Mouse (Mus musculus): ENCODE results near the gene Shpk. TPM values are rescaled to one million over a fixed set of nuclear protein-coding genes. Genes with fewer than 3 reads are reported as not detected.
A peak's percentile ranks its signal among the peaks of the same experiment; 100 is the strongest.

Shpk gene
- polyA plus RNA-seq, 1 experiment from 2014 or later = 1.3 TPM

GRCm38 (mm10) chr11:73177895-73178294, 21.4 kb upstream of the Shpk start:
- no peak for ATAC-seq (ENCODE audit: insufficient read depth)
- DNase-seq = peak; percentile 26
- H3K4me3 ChIP-seq (ENCODE audit: low read depth, low read length) = peak overlapping the region; percentile 96
- H3K4me2 ChIP-seq = peak overlapping the region; percentile 76
- H3K9me3 ChIP-seq (ENCODE audit: low read depth, low read length) = no peaks in the 10 kb centered on the region
- H3K9ac ChIP-seq = peak overlapping the region; percentile 87
- 3% methylated on average over 2 of the region's 2 CpGs for WGBS
- no peak for TF ChIP-seq CTCF (IDR thresholded peaks at IDR 0.05; ENCODE audit: low read depth)
- H3K4me1 ChIP-seq (ENCODE audit: insufficient read depth) = 0 out of 2 replicates have a peak, but pooled peaks cover 3% of the 10 kb centered on the region
- H3K36me3 ChIP-seq (ENCODE audit: insufficient read depth) = peaks cover 34% of the 10 kb centered on the region
- H3K27ac ChIP-seq (ENCODE audit: low read depth) = peak overlapping the region; percentile 97
- H3K27me3 ChIP-seq (ENCODE audit: insufficient read depth, low read length) = no peaks in the 10 kb centered on the region

GRCm38 (mm10) chr11:73185872-73186615, 13.2 kb upstream of the Shpk start:
- no peaks in the 10 kb centered on the region for H3K27me3 ChIP-seq (ENCODE audit: insufficient read depth, low read length)
- no peak overlapping the region for H3K4me2 ChIP-seq
- TF ChIP-seq CTCF (IDR thresholded peaks at IDR 0.05; ENCODE audit: low read depth) = no peak
- ATAC-seq (ENCODE audit: insufficient read depth) = no peak
- no peak overlapping the region for H3K27ac ChIP-seq (ENCODE audit: low read depth)
- no peaks in the 10 kb centered on the region for H3K9me3 ChIP-seq (ENCODE audit: low read depth, low read length)
- no peak for DNase-seq
- WGBS = 86% methylated on average over 10 of the region's 10 CpGs
- no peak overlapping the region for H3K9ac ChIP-seq
- H3K4me1 ChIP-seq (ENCODE audit: insufficient read depth) = no peaks in the 10 kb centered on the region
- H3K4me3 ChIP-seq (ENCODE audit: low read depth, low read length) = no peak overlapping the region
- H3K36me3 ChIP-seq (ENCODE audit: insufficient read depth) = peaks cover 32% of the 10 kb centered on the region

GRCm38 (mm10) chr11:73187231-73187630, 12.0 kb upstream of the Shpk start:
- no peak overlapping the region for H3K27ac ChIP-seq (ENCODE audit: low read depth)
- 86% methylated on average over 6 of the region's 6 CpGs for WGBS
- H3K9me3 ChIP-seq (ENCODE audit: low read depth, low read length) = no peaks in the 10 kb centered on the region
- no peak overlapping the region for H3K4me2 ChIP-seq
- ATAC-seq (ENCODE audit: insufficient read depth) (no peak), DNase-seq (no peak)
- H3K9ac ChIP-seq = no peak overlapping the region
- peaks cover 29% of the 10 kb centered on the region for H3K36me3 ChIP-seq (ENCODE audit: insufficient read depth)
- no peaks in the 10 kb centered on the region for H3K27me3 ChIP-seq (ENCODE audit: insufficient read depth, low read length)
- TF ChIP-seq CTCF (IDR thresholded peaks at IDR 0.05; ENCODE audit: low read depth) = no peak
- no peaks in the 10 kb centered on the region for H3K4me1 ChIP-seq (ENCODE audit: insufficient read depth)
- H3K4me3 ChIP-seq (ENCODE audit: low read depth, low read length) = no peak overlapping the region

GRCm38 (mm10) chr11:73193047-73193446, 6.2 kb upstream of the Shpk start:
- Histone ChIP-seq H3K4me1 (ENCODE audit: insufficient read depth) (no peaks in the 10 kb centered on the region), H3K36me3 (ENCODE audit: insufficient read depth) (0 out of 2 replicates have a peak, but pooled peaks cover 4% of the 10 kb centered on the region), H3K4me3 (ENCODE audit: low read depth, low read length) (no peak overlapping the region), H3K27me3 (ENCODE audit: insufficient read depth, low read length) (no peaks in the 10 kb centered on the region), H3K9ac (no peak overlapping the region), H3K27ac (ENCODE audit: low read depth) (no peak overlapping the region), H3K9me3 (ENCODE audit: low read depth, low read length) (no peaks in the 10 kb centered on the region), H3K4me2 (no peak overlapping the region)
- no peak for ATAC-seq (ENCODE audit: insufficient read depth)
- DNase-seq = no peak
- no peak for TF ChIP-seq CTCF (IDR thresholded peaks at IDR 0.05; ENCODE audit: low read depth)
- WGBS = 76% methylated on average over 6 of the region's 6 CpGs

GRCm38 (mm10) chr11:73194444-73194843, 4.8 kb upstream of the Shpk start:
- WGBS = 60% methylated on average over 2 of the region's 2 CpGs
- no peak for ATAC-seq (ENCODE audit: insufficient read depth)

GRCm38 (mm10) chr11:73198190-73198589, 1.1 kb upstream of the Shpk start:
- H3K36me3 ChIP-seq (ENCODE audit: insufficient read depth) = no peaks in the 10 kb centered on the region

More at GRCm38 (mm10) chr11:73194444-73194843, 4.8 kb upstream of the Shpk start:
- Histone ChIP-seq H3K4me1 (ENCODE audit: insufficient read depth) (no peaks in the 10 kb centered on the region), H3K9me3 (ENCODE audit: low read depth, low read length) (no peaks in the 10 kb centered on the region), H3K4me2 (no peak overlapping the region), H3K4me3 (ENCODE audit: low read depth, low read length) (no peak overlapping the region), H3K27me3 (ENCODE audit: insufficient read depth, low read length) (no peaks in the 10 kb centered on the region), H3K27ac (ENCODE audit: low read depth) (no peak overlapping the region), H3K9ac (no peak overlapping the region), H3K36me3 (ENCODE audit: insufficient read depth) (0 out of 2 replicates have a peak, but pooled peaks cover 4% of the 10 kb centered on the region)
- no peak for TF ChIP-seq CTCF (IDR thresholded peaks at IDR 0.05; ENCODE audit: low read depth)
- DNase-seq = no peak

GRCm38 (mm10) chr11:73198603-73199229, 544 bp upstream of the Shpk start, which contains the start of gene Ctns:
Ctns (minus strand) TSS chr11:73199042.
- no peaks in the 10 kb centered on the region for H3K4me1 ChIP-seq (ENCODE audit: insufficient read depth)
- DNase-seq (peak; percentile 84), ATAC-seq (ENCODE audit: insufficient read depth) (peak; percentile 96)
- TF ChIP-seq CTCF (IDR thresholded peaks at IDR 0.05; ENCODE audit: low read depth) = no peak
- H3K36me3 ChIP-seq (ENCODE audit: insufficient read depth) = no peaks in the 10 kb centered on the region
- no peaks in the 10 kb centered on the region for H3K9me3 ChIP-seq (ENCODE audit: low read depth, low read length)
- WGBS = 1% methylated on average over 22 of the region's 22 CpGs
- H3K27ac ChIP-seq (ENCODE audit: low read depth) = no peak within 1 kb of the TSS
- peak within 1 kb of the TSS; percentile 69 for H3K9ac ChIP-seq
- H3K4me3 ChIP-seq (ENCODE audit: low read depth, low read length) = peak within 1 kb of the TSS; percentile 61
- H3K27me3 ChIP-seq (ENCODE audit: insufficient read depth, low read length) = no peaks in the 10 kb centered on the region
- peak within 1 kb of the TSS; percentile 97 for H3K4me2 ChIP-seq

More at GRCm38 (mm10) chr11:73198190-73198589, 1.1 kb upstream of the Shpk start:
- no peaks in the 10 kb centered on the region for H3K9me3 ChIP-seq (ENCODE audit: low read depth, low read length)
- H3K9ac ChIP-seq = peak overlapping the region; percentile 69
- no peak overlapping the region for H3K27ac ChIP-seq (ENCODE audit: low read depth)
- H3K4me3 ChIP-seq (ENCODE audit: low read depth, low read length) = peak overlapping the region; percentile 61
- no peak for TF ChIP-seq CTCF (IDR thresholded peaks at IDR 0.05; ENCODE audit: low read depth)
- ATAC-seq (ENCODE audit: insufficient read depth) = no peak
- H3K4me1 ChIP-seq (ENCODE audit: insufficient read depth) = no peaks in the 10 kb centered on the region
- peak overlapping the region; percentile 97 for H3K4me2 ChIP-seq
- no peaks in the 10 kb centered on the region for H3K27me3 ChIP-seq (ENCODE audit: insufficient read depth, low read length)
- DNase-seq = no peak
- 11% methylated on average over 1 of the region's 1 CpGs for WGBS

Measured in lung, embryonic 14.5 days (tissue).